Mouse (Mus musculus) forebrain, embryonic 14.5 days (tissue): ENCODE results near the gene Gpam. TPM values are rescaled to one million over a fixed set of nuclear protein-coding genes. Genes with fewer than 3 reads are reported as not detected.

Experiments
- ATAC-seq: fragments of 200-750 bp; cut with Nextera tagmentation; 2 replicates; pipeline ENCODE4 v1.8.0; 2017; ENCODE audit warnings: mild to moderate bottlenecking, moderate library complexity
- DNase-seq: peaks from one replicate; pipeline ENCODE4 v3.0.0-alpha.2; 2015; ENCODE audit warnings: low spot score
- H3K27ac ChIP-seq: fragments of 300-500 bp; sonication (generic); 2 replicates; pipeline ENCODE4 v1.5.1; 2014; ENCODE audit warnings: low read depth, mild to moderate bottlenecking, control low read depth, low read length, moderate library complexity
- H3K27me3 ChIP-seq: fragments of 300-500 bp; sonication (generic); replicated peaks from 2 replicates; pipeline ENCODE4 v1.6.1; 2014; ENCODE audit warnings: low read length, control low read depth, mixed read lengths; ENCODE audit not compliant: control insufficient read depth, insufficient read depth
- H3K36me3 ChIP-seq: fragments of 300-500 bp; sonication (generic); 2 replicates; pipeline ENCODE4 v1.6.1; 2014; ENCODE audit warnings: low read length, control low read depth; ENCODE audit not compliant: control insufficient read depth, insufficient read depth
- H3K4me1 ChIP-seq: fragments of 300-500 bp; sonication (generic); 2 replicates; pipeline ENCODE4 v1.6.1; 2014; ENCODE audit warnings: antibody characterized with exemption, low read length, control low read depth; ENCODE audit not compliant: control insufficient read depth, insufficient read depth
- H3K4me2 ChIP-seq: fragments of 300-500 bp; sonication (generic); 2 replicates; pipeline ENCODE4 v1.6.1; 2014; ENCODE audit warnings: mild to moderate bottlenecking, control low read depth, low read length
- H3K4me3 ChIP-seq: fragments of 300-500 bp; sonication (generic); 2 replicates; pipeline ENCODE4 v1.5.1; 2014; ENCODE audit warnings: low read depth, low read length, control low read depth
- H3K9ac ChIP-seq: fragments of 300-500 bp; sonication (generic); 2 replicates; pipeline ENCODE4 v1.6.1; 2014; ENCODE audit warnings: mild to moderate bottlenecking, low read length, control low read depth, moderate library complexity
- H3K9me3 ChIP-seq: fragments of 300-500 bp; sonication (generic); replicated peaks from 2 replicates; pipeline ENCODE4 v1.6.1; 2016; ENCODE audit warnings: low read length, control low read depth, mixed read lengths; ENCODE audit not compliant: control insufficient read depth
- whole genome bisulfite sequencing: fragments of 180-500 bp; shearing (Covaris S2); extraction: QIAGEN DNeasy Blood & Tissue Kit; methylation state at CpG from one replicate; pipeline ENCODE4 v1.1.7; 2014; 5-methylcytosine and 5-hydroxymethylcytosine counted together
- polyA plus RNA-seq: library from polyadenylated mRNA; unstranded; fragments of >200 nt; fragmentation: Nextera tagmentation; extraction: Ambion mirVana; gene quantifications from 2 replicates; pipeline ENCODE4 v1.2.1, GENCODE M21; 2014

Gpam gene
- polyA plus RNA-seq, 1 experiment from 2014 or later: 17.2 TPM

- no peak overlapping the region for H3K4me2 ChIP-seq
- H3K9ac ChIP-seq: no peak overlapping the region
- 86% methylated on average over 9 of the region's 9 CpGs for WGBS
- H3K4me1 ChIP-seq: 0 out of 2 replicates have a peak, but pooled peaks cover 3% of the 10 kb centered on the region
- DNase-seq: no peak
- ATAC-seq: no peak
- H3K36me3 ChIP-seq: no peaks in the 10 kb centered on the region
- no peak overlapping the region for H3K4me3 ChIP-seq
- no peaks in the 10 kb centered on the region for H3K9me3 ChIP-seq
- no peak overlapping the region for H3K27ac ChIP-seq
- H3K27me3 ChIP-seq: no peaks in the 10 kb centered on the region
Observed at GRCm38 (mm10) chr19:55147568-55147967, 20.5 kb upstream of the Gpam start.

GRCm38 (mm10) chr19:55145136-55145535, 18.1 kb upstream of the Gpam start:
- no peak overlapping the region for H3K4me3 ChIP-seq
- no peaks in the 10 kb centered on the region for H3K36me3 ChIP-seq
- no peak overlapping the region for H3K4me2 ChIP-seq
- H3K9ac ChIP-seq: no peak overlapping the region
- no peak overlapping the region for H3K27ac ChIP-seq
- DNase-seq (no peak), ATAC-seq (no peak)
- 0 out of 2 replicates have a peak, but pooled peaks cover 3% of the 10 kb centered on the region for H3K4me1 ChIP-seq
- no peaks in the 10 kb centered on the region for H3K9me3 ChIP-seq
- no peaks in the 10 kb centered on the region for H3K27me3 ChIP-seq
- WGBS: 84% methylated on average over 2 of the region's 2 CpGs

- Histone ChIP-seq H3K36me3 (no peaks in the 10 kb centered on the region), H3K9me3 (no peaks in the 10 kb centered on the region), H3K4me2 (no peak overlapping the region), H3K4me1 (0 out of 2 replicates have a peak, but pooled peaks cover 3% of the 10 kb centered on the region), H3K27me3 (no peaks in the 10 kb centered on the region), H3K4me3 (no peak overlapping the region), H3K9ac (no peak overlapping the region), H3K27ac (0 out of 2 replicates have a peak overlapping the region, but pooled peaks have one; percentile 60)
- WGBS: 51% methylated on average over 5 of the region's 5 CpGs
- ATAC-seq (no peak), DNase-seq (no peak)
Observed at GRCm38 (mm10) chr19:55144691-55145090, 17.7 kb upstream of the Gpam start.

GRCm38 (mm10) chr19:55143391-55144300, 16.6 kb upstream of the Gpam start:
- no peaks in the 10 kb centered on the region for H3K27me3 ChIP-seq
- H3K9ac ChIP-seq: no peak overlapping the region
- peak; percentile 68 for ATAC-seq
- H3K36me3 ChIP-seq: no peaks in the 10 kb centered on the region
- H3K4me3 ChIP-seq: no peak overlapping the region
- H3K4me2 ChIP-seq: no peak overlapping the region
- 0 out of 2 replicates have a peak, but pooled peaks cover 3% of the 10 kb centered on the region for H3K4me1 ChIP-seq
- H3K9me3 ChIP-seq: no peaks in the 10 kb centered on the region
- DNase-seq: peak; percentile 53
- 7% methylated on average over 11 of the region's 11 CpGs for WGBS
- H3K27ac ChIP-seq: peak overlapping the region; percentile 60; the same call in 1 of the 2 replicates

- Histone ChIP-seq H3K36me3 (no peaks in the 10 kb centered on the region), H3K4me1 (0 out of 2 replicates have a peak, but pooled peaks cover 3% of the 10 kb centered on the region), H3K27me3 (no peaks in the 10 kb centered on the region), H3K9me3 (no peaks in the 10 kb centered on the region), H3K9ac (no peak overlapping the region), H3K4me3 (no peak overlapping the region), H3K4me2 (no peak overlapping the region), H3K27ac (no peak overlapping the region)
- DNase-seq (no peak), ATAC-seq (no peak)
- 89% methylated on average over 7 of the region's 7 CpGs for WGBS
Observed at GRCm38 (mm10) chr19:55139301-55139700, 12.3 kb upstream of the Gpam start.

GRCm38 (mm10) chr19:55138506-55138905, 11.5 kb upstream of the Gpam start:
- Histone ChIP-seq H3K9me3 (no peaks in the 10 kb centered on the region), H3K9ac (no peak overlapping the region), H3K27ac (no peak overlapping the region), H3K27me3 (no peaks in the 10 kb centered on the region), H3K36me3 (no peaks in the 10 kb centered on the region), H3K4me3 (no peak overlapping the region), H3K4me1 (no peaks in the 10 kb centered on the region), H3K4me2 (no peak overlapping the region)
- ATAC-seq (no peak), DNase-seq (no peak)
- 74% methylated on average over 7 of the region's 7 CpGs for WGBS

DNA sequence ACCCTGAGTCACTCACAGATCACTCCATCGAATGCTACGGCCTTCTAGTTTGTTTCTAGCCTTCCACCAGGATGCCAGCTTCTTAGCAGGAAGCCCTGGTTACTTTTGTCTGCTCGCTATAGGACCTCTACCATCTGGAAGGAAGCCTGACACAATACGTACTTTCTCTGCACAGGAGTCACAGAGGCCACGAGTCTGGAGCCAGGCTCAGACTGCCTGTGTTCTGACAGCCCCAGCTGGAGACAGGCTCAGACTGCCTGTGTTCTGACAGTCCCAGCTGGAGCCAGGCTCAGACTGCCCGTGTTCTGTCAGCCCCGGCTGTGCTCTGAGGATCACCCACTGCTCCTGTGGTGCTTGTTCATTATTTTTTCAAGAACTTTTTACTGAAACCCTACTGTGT, 10.8 kb upstream of the Gpam start:
- no peaks in the 10 kb centered on the region for H3K36me3 ChIP-seq
- H3K9ac ChIP-seq: no peak overlapping the region
- no peaks in the 10 kb centered on the region for H3K4me1 ChIP-seq
- DNase-seq: peak; percentile 31
- ATAC-seq: no peak
- no peaks in the 10 kb centered on the region for H3K27me3 ChIP-seq
- H3K27ac ChIP-seq: no peak overlapping the region
- no peak overlapping the region for H3K4me3 ChIP-seq
- no peak overlapping the region for H3K4me2 ChIP-seq
- no peaks in the 10 kb centered on the region for H3K9me3 ChIP-seq
- 28% methylated on average over 7 of the region's 7 CpGs for WGBS

GRCm38 (mm10) chr19:55136693-55137427, 9.8 kb upstream of the Gpam start:
- WGBS: 76% methylated on average over 4 of the region's 4 CpGs
- Histone ChIP-seq H3K9ac (no peak overlapping the region), H3K9me3 (no peaks in the 10 kb centered on the region), H3K4me1 (no peaks in the 10 kb centered on the region), H3K27ac (no peak overlapping the region), H3K27me3 (no peaks in the 10 kb centered on the region), H3K36me3 (no peaks in the 10 kb centered on the region), H3K4me2 (no peak overlapping the region), H3K4me3 (no peak overlapping the region)
- DNase-seq (peak; percentile 3), ATAC-seq (no peak)
